Comparison of ENCODE assay signal across 19 mouse cellular contexts in the genomic region with DNA sequence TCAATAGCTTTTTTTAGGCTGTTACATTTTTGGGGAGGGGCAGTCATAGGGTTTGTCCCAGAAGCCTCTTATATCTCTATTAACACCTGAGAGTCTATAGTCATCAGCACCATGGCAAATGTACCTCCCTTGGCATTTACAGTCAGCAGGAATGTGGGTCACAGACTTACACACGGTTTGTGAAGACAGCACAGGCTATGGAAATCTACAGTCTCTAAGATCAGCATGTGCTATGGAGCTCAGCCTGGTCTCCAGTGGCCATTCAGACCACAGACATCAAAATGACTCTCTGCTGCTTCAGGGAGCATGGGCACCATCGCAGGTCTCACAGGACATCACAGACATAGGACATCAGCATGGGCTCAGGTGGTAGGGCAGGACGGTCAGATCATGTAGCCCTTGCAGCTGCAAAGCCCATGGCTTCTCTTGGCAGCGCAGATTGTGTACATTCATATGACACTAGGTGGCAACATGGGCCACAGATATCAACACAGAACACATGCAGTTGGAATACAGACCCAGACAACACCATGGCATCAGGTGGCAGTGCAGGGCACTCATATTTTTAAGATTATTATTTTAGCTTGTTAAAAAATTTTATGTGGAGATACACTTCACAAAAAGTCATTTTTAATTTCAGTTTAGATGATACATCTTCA.
A peak's percentile ranks its signal among the peaks of the same experiment; 100 is the strongest.
DNase-seq lines count a peak whose midpoint lies in the region; ATAC-seq and TF ChIP-seq lines count a peak whose summit lies in the region.
"Had no signal": no experiment of that assay in that cellular context is flagged by ENCODE, and none has a peak within 500 bp of the region (broad histone marks: within the 10 kb centered on the region; RNA-seq: fewer than 3 reads in every experiment).

No protein-coding gene starts in this region.

- H3K27me3 ChIP-seq in midbrain, postnatal 0 days (ENCODE audit: insufficient read depth, low read length), result no peaks in the 10 kb centered on the region
- H3K27me3 ChIP-seq in midbrain, embryonic 16.5 days (ENCODE audit: control insufficient read depth, insufficient read depth, low read depth, low read length), result no peaks in the 10 kb centered on the region
- H3K27me3 ChIP-seq: limb, embryonic 12.5 days; neural tube, embryonic 15.5 days had no signal

- no peak overlapping the region for H3K4me3 ChIP-seq in midbrain, postnatal 0 days (ENCODE audit: low read depth, low read length)
- H3K4me3 ChIP-seq in midbrain, embryonic 16.5 days (ENCODE audit: low read depth, low read length), result no peak overlapping the region
- H3K4me3 ChIP-seq: heart, embryonic 10.5 days; limb, embryonic 12.5 days; neural tube, embryonic 15.5 days had no signal

- H3K27ac ChIP-seq in midbrain, postnatal 0 days (ENCODE audit: low read depth, low read length), result no peak overlapping the region
- no peak overlapping the region for H3K27ac ChIP-seq in midbrain, embryonic 16.5 days (ENCODE audit: low read length)
- H3K27ac ChIP-seq: heart, embryonic 10.5 days; limb, embryonic 12.5 days; macrophage; neural tube, embryonic 15.5 days had no signal

- H3K36me3 ChIP-seq in midbrain, postnatal 0 days (ENCODE audit: insufficient read depth, low read length), result no peaks in the 10 kb centered on the region
- no peaks in the 10 kb centered on the region for H3K36me3 ChIP-seq in midbrain, embryonic 16.5 days (ENCODE audit: control insufficient read depth, insufficient read depth, low read length)
- H3K36me3 ChIP-seq: heart, embryonic 10.5 days; limb, embryonic 12.5 days; neural tube, embryonic 15.5 days had no signal

- DNase-seq in embryo, embryonic 10 days (ENCODE audit: low spot score), result peak; percentile 7
- DNase-seq in embryo, embryonic 9.5 days (ENCODE audit: extremely low spot score), result no peak
- peak; percentile 15 for DNase-seq in midbrain, postnatal 0 days (ENCODE audit: low spot score)
- DNase-seq in cerebellum, adult 9-11 months, result peak; percentile 54
- no peak for DNase-seq in right cerebral cortex, adult 2 months (ENCODE audit: low spot score in 2 of 2)
- DNase-seq in urinary bladder, adult 2 months (ENCODE audit: low spot score), result no peak
- DNase-seq in ovary, postnatal 14 days (ENCODE audit: low spot score), result no peak
- DNase-seq: adrenal gland, adult 8-10 months; B cell, adult 2 months; forebrain, postnatal 0 days; gastrocnemius, postnatal 25 days; heart, postnatal 36 days; liver, postnatal 0 days had no signal

- TF ChIP-seq CTCF in midbrain, postnatal 0 days (IDR thresholded peaks at IDR 0.05), result peak; percentile 33

- H3K4me2 ChIP-seq in midbrain, postnatal 0 days (ENCODE audit: low read depth, low read length, poor library complexity, severe bottlenecking), result no peak overlapping the region
- no peak overlapping the region for H3K4me2 ChIP-seq in midbrain, embryonic 16.5 days (ENCODE audit: low read length)
- H3K4me2 ChIP-seq: limb, embryonic 12.5 days; neural tube, embryonic 15.5 days had no signal

- no peaks in the 10 kb centered on the region for H3K9me3 ChIP-seq in midbrain, postnatal 0 days (ENCODE audit: low read length)
- H3K9me3 ChIP-seq in midbrain, embryonic 16.5 days (replicated peaks; ENCODE audit: control insufficient read depth, low read length, poor library complexity, severe bottlenecking), result no peaks in the 10 kb centered on the region
- H3K9me3 ChIP-seq: heart, embryonic 10.5 days; limb, embryonic 12.5 days; neural tube, embryonic 15.5 days had no signal

- no peak overlapping the region for H3K9ac ChIP-seq in midbrain, postnatal 0 days (replicated peaks; ENCODE audit: low read length, poor library complexity, severe bottlenecking)
- H3K9ac ChIP-seq in midbrain, embryonic 16.5 days (ENCODE audit: low read depth, low read length), result no peak overlapping the region
- H3K9ac ChIP-seq: forebrain, postnatal 0 days; limb, embryonic 12.5 days; liver, postnatal 0 days; neural tube, embryonic 15.5 days had no signal

- WGBS in midbrain, postnatal 0 days, result 82% methylated on average over 4 of the region's 4 CpGs
- whole genome bisulfite sequencing in midbrain, embryonic 16.5 days, result 84% methylated on average over 4 of the region's 4 CpGs

- ATAC-seq in midbrain, postnatal 0 days (ENCODE audit: low FRiP score), result no peak
- no peak for ATAC-seq in midbrain, embryonic 16.5 days
- ATAC-seq: forebrain, postnatal 0 days; inflammation-experienced regulatory T-cells, adult 6 months; liver, postnatal 0 days had no signal

- no peaks in the 10 kb centered on the region for H3K4me1 ChIP-seq in midbrain, postnatal 0 days (ENCODE audit: insufficient read depth, low read length)
- H3K4me1 ChIP-seq in midbrain, embryonic 16.5 days (ENCODE audit: control insufficient read depth, insufficient read depth, low read length), result no peaks in the 10 kb centered on the region
- H3K4me1 ChIP-seq: heart, embryonic 10.5 days; limb, embryonic 12.5 days; neural tube, embryonic 15.5 days had no signal

Comparison
In these comparisons a context has a peak if more than half of its experiments do, and no peak if none do; other contexts are left out.
1. DNase-seq: peak in embryo, embryonic 10 days (single experiment), midbrain, postnatal 0 days (single experiment) and cerebellum, adult 9-11 months (single experiment); none in embryo, embryonic 9.5 days (single experiment), right cerebral cortex, adult 2 months (0 of 2), urinary bladder, adult 2 months (single experiment) and ovary, postnatal 14 days (single experiment).